In the genomic region with DNA sequence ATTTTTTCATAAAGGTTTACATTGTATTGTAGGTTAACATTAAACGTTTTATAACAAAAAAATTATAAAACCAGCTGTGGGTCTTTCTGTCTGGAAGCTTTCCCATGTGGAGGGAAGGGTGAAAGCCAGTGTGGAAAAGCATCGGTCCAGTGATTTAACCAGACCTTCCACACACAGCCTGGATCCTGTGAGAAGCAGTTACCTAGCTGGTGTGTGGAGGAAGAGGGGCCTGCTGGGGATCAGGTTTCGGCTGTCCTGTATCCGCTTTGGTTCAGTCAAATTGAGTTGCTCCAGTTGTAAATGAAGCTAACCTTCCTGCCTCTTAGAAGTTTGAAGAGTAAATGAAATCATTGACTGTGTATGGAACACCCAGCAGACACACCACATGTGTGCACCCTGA, we compare ENCODE assay signal across 30 mouse cellular contexts. TPM values are rescaled to one million over a fixed set of nuclear protein-coding genes. Genes with fewer than 3 reads are reported as not detected.
"Had no signal": no experiment of that assay in that cellular context is flagged by ENCODE, and none has a peak within 500 bp of the region (broad histone marks: within the 10 kb centered on the region; RNA-seq: fewer than 3 reads in every experiment).

No protein-coding gene starts in this region.

- ATAC-seq: forebrain, postnatal 0 days; hindbrain, postnatal 0 days had no signal

- H3K9me3 ChIP-seq: heart, embryonic 13.5 days; heart, embryonic 15.5 days; hindbrain, embryonic 13.5 days; hindbrain, embryonic 15.5 days; limb, embryonic 13.5 days; limb, embryonic 15.5 days; liver, embryonic 15.5 days had no signal

- H3K4me1 ChIP-seq: heart, embryonic 13.5 days; heart, embryonic 15.5 days; hindbrain, embryonic 13.5 days; hindbrain, embryonic 15.5 days; limb, embryonic 13.5 days; limb, embryonic 15.5 days; liver, embryonic 13.5 days; liver, embryonic 15.5 days had no signal

- DNase-seq: forebrain, postnatal 0 days; gastrocnemius, postnatal 14 days; gastrocnemius, postnatal 36 days; heart, adult 11 months; heart, adult 2 months; heart, postnatal 14 days; heart, postnatal 36 days; kidney, adult 8-10 months; kidney, postnatal 14 days; layer of hippocampus, adult 9-11 months; layer of hippocampus, postnatal 36 days; left cerebral cortex, postnatal 4 days; liver, embryonic 13.5 days; lung, adult 18-20 months had no signal

- H3K9ac ChIP-seq: forebrain, postnatal 0 days; heart, embryonic 13.5 days; heart, embryonic 15.5 days; hindbrain, embryonic 13.5 days; hindbrain, embryonic 15.5 days; limb, embryonic 13.5 days; limb, embryonic 15.5 days; liver, embryonic 13.5 days; liver, embryonic 15.5 days had no signal

- H3K4me2 ChIP-seq: heart, embryonic 11.5 days; heart, embryonic 13.5 days; heart, embryonic 15.5 days; hindbrain, embryonic 13.5 days; hindbrain, embryonic 15.5 days; limb, embryonic 13.5 days; limb, embryonic 15.5 days; liver, embryonic 11.5 days; liver, embryonic 13.5 days; liver, embryonic 15.5 days had no signal

- H3K27ac ChIP-seq: heart, adult 2 months; heart, embryonic 13.5 days; heart, embryonic 15.5 days; hindbrain, embryonic 13.5 days; hindbrain, embryonic 15.5 days; hindbrain, postnatal 0 days; limb, embryonic 13.5 days; limb, embryonic 15.5 days; liver, embryonic 13.5 days; liver, embryonic 15.5 days had no signal

- H3K4me3 ChIP-seq: heart, adult 2 months; heart, embryonic 13.5 days; heart, embryonic 15.5 days; hindbrain, embryonic 13.5 days; hindbrain, embryonic 15.5 days; limb, embryonic 13.5 days; limb, embryonic 15.5 days; liver, embryonic 13.5 days; liver, embryonic 15.5 days had no signal

- H3K27me3 ChIP-seq: heart, embryonic 13.5 days; heart, embryonic 15.5 days; hindbrain, embryonic 13.5 days; hindbrain, embryonic 15.5 days; limb, embryonic 13.5 days; limb, embryonic 15.5 days; liver, embryonic 13.5 days; liver, embryonic 15.5 days had no signal

RNA-seq across cellular contexts. Expression of a gene that starts 37.3 kb away (rescaled TPM):
- total RNA-seq: gastrocnemius, adult 18-20 months; gastrocnemius, adult 8-10 months; gastrocnemius, postnatal 14 days; gastrocnemius, postnatal 36 days; heart, adult 2 months; heart, postnatal 14 days; heart, postnatal 36 days; hematopoietic stem cell, adult 5-6 weeks had no signal
- polyA plus RNA-seq: heart, embryonic 13.5 days; heart, postnatal 0 days; hindbrain, embryonic 11.5 days; limb, embryonic 11.5 days; limb, embryonic 15.5 days had no signal
